ENCODE assay signal across 8 mouse cellular contexts in the genomic region with DNA sequence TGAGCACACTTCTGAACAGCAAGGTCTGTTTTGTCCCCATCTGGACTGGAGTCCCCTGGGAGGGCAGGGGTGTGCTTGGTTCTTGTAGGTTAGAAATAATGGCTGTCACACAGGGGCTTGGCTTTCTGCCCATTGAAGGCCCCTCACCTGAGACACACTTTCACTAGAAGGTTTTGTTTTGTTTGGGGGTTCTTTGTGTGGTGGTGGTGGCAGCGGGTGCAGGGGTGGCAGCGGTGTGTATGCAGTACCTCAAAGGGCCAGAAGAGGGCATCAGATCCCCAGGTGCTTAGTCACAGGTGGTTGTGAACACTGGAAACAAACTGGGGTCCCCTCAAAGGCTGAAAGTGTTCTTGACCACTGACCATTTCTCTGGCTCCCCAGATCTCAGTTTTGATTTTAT. TPM values are rescaled to one million over a fixed set of nuclear protein-coding genes. Genes with fewer than 3 reads are reported as not detected.
DNase-seq lines count a peak whose midpoint lies in the region; ATAC-seq and TF ChIP-seq lines count a peak whose summit lies in the region.
"Had no signal": no experiment of that assay in that cellular context is flagged by ENCODE, and none has a peak within 500 bp of the region (broad histone marks: within the 10 kb centered on the region; RNA-seq: fewer than 3 reads in every experiment).

No protein-coding gene starts in this region.

- ATAC-seq in monocyte, adult 5-6 weeks (replicated peaks; ENCODE audit: insufficient number of reproducible peaks, low FRiP score, low TSS enrichment, poor library complexity, severe bottlenecking), result 0 out of 2 replicates have a peak, but pooled peaks have one; percentile 40

- in situ Hi-C loops in ES-E14 (cut with MboI; ENCODE audit: low sequenced_read_pairs in 2 of 2, unreplicated experiment in 2 of 2), result loop anchor here in 1 of 2 experiments (5.0 to 10.0 kb wide), 2 partner anchors 69 to 167 kb away; no protein-coding TSS in a partner anchor

- no peaks in the 10 kb centered on the region for H3K36me3 ChIP-seq in ES-E14 (ENCODE audit: control insufficient read depth, insufficient read depth, low read length, poor library complexity, severe bottlenecking)

- no peaks in the 10 kb centered on the region for H3K9me3 ChIP-seq in ES-E14 (ENCODE audit: control insufficient read depth, insufficient read depth, low read depth, low read length)

- H3K9ac ChIP-seq in ES-E14 (ENCODE audit: insufficient read depth, low read depth, low read length, poor library complexity, severe bottlenecking), result no peak overlapping the region

- peak; percentile 82 for TF ChIP-seq CTCF in layer of hippocampus, adult 2 months (conservative IDR thresholded peaks at IDR 0.05)
- peak; percentile 68 for TF ChIP-seq CTCF in brain, embryonic 14.5 days (IDR thresholded peaks at IDR 0.05; ENCODE audit: borderline replicate concordance, extremely low read depth, insufficient read depth, insufficient read length)

- H3K27ac ChIP-seq in layer of hippocampus, adult 2 months, result no peak overlapping the region
- no peak overlapping the region for H3K27ac ChIP-seq in ES-E14 (ENCODE audit: insufficient read depth, low read depth, low read length, poor library complexity, severe bottlenecking)
- H3K27ac ChIP-seq: macrophage had no signal

- H3K4me3 ChIP-seq in layer of hippocampus, adult 2 months, result no peak overlapping the region
- H3K4me3 ChIP-seq in ES-E14 (ENCODE audit: insufficient read depth in 1 of 2, low read depth in 1 of 2, low read length in 2 of 2, poor library complexity in 1 of 2, severe bottlenecking in 1 of 2), result no peak overlapping the region

- no peak for TF ChIP-seq POLR2A in brain, embryonic 14.5 days (IDR thresholded peaks at IDR 0.05; ENCODE audit: borderline replicate concordance, extremely low read depth, insufficient read depth, insufficient read length, poor library complexity, severe bottlenecking)

- no peak for DNase-seq in layer of hippocampus, adult 2 months (ENCODE audit: low spot score in 2 of 2)
- no peak for DNase-seq in layer of hippocampus, adult 8-10 months (ENCODE audit: low spot score in 2 of 2)
- DNase-seq in ES-E14 (ENCODE audit: low read depth, low spot score), result no peak
- DNase-seq in brain, embryonic 14.5 days (ENCODE audit: low read depth), result no peak
- DNase-seq in urinary bladder, postnatal 25 days (ENCODE audit: low spot score), result no peak
- no peak for DNase-seq in gastrocnemius, adult 8-10 months (ENCODE audit: low spot score in 2 of 2)

- H3K4me1 ChIP-seq in ES-E14 (ENCODE audit: control insufficient read depth in 2 of 2, insufficient read depth in 2 of 2, low read length in 2 of 2, poor library complexity in 1 of 2), result peaks cover 0 to 12% of the 10 kb centered on the region in 2 experiments; a peak in 2 of 4 replicates

TF ChIP-seq in ES-E14, 5 proteins besides CTCF, POLR2A, EP300 and RAD21:
- TF ChIP-seq MAFK (IDR thresholded peaks at IDR 0.05; ENCODE audit: insufficient read depth, low read depth, low read length) (no peak), CHD2 (IDR thresholded peaks at IDR 0.05; ENCODE audit: low read depth, low read length) (no peak), HCFC1 (IDR thresholded peaks at IDR 0.05; ENCODE audit: borderline replicate concordance, insufficient read depth, low read length) (no peak), ZNF384 (IDR thresholded peaks at IDR 0.05; ENCODE audit: low read depth, low read length) (no peak), ZC3H11A (IDR thresholded peaks at IDR 0.05; ENCODE audit: borderline replicate concordance, low read depth, low read length) (peak; percentile 67; the same call in 1 of the 2 replicates)

RNA-seq across cellular contexts. Expression of a gene that starts 11.3 kb away (rescaled TPM):
- 1 to 10 TPM; 2.9 to 3.8 TPM for total RNA-seq in layer of hippocampus, adult 2 months (2021)
- total RNA-seq in layer of hippocampus, adult 8-10 months (2022), result 1 to 10 TPM; 2.2 to 4.2 (median 2.6) TPM
- total RNA-seq in ES-E14 (2012; rRNA removed), result 0.27 and 0.37 TPM in 2 replicates
- polyA plus RNA-seq in brain, embryonic 14.5 days (2012; rRNA removed), result 1.8 and 2.3 TPM in 2 replicates
- total RNA-seq in monocyte, adult 5-6 weeks (2017), result 0.29 TPM in 1 of 3 replicates, not detected in the others
- under 1 TPM; 0.27 to 0.88 (median 0.63) TPM for total RNA-seq in gastrocnemius, adult 8-10 months (2022)

RNA-seq across cellular contexts. Expression of a gene that starts 14.7 kb away (rescaled TPM):
- total RNA-seq in layer of hippocampus, adult 2 months (2021), result 1 to 10 TPM; 7.8 to 9.1 TPM
- 10 to 100 TPM in 1 of 4 experiments, 1 to 10 TPM in 3; 6.6 to 11.3 (median 8.2) TPM for total RNA-seq in layer of hippocampus, adult 8-10 months (2022)
- total RNA-seq in ES-E14 (2012; rRNA removed), result 1.7 and 3.9 TPM in 2 replicates
- 2.1 and 2.3 TPM in 2 replicates for polyA plus RNA-seq in brain, embryonic 14.5 days (2012; rRNA removed)
- not detected in 3 replicates for total RNA-seq in monocyte, adult 5-6 weeks (2017)
- total RNA-seq in gastrocnemius, adult 8-10 months (2022), result under 1 TPM in 2 of 4 experiments, not detected in 2; 0.17 to 0.31 TPM

RNA-seq across cellular contexts. Expression of a gene that starts 22.4 kb away (rescaled TPM):
- 10 to 100 TPM; 14.8 to 15.9 TPM for total RNA-seq in layer of hippocampus, adult 2 months (2021)
- 10 to 100 TPM; 12.0 to 14.0 (median 13.1) TPM for total RNA-seq in layer of hippocampus, adult 8-10 months (2022)
- total RNA-seq in ES-E14 (2012; rRNA removed), result 9.5 and 10.8 TPM in 2 replicates
- 7.3 and 8.7 TPM in 2 replicates for polyA plus RNA-seq in brain, embryonic 14.5 days (2012; rRNA removed)
- 2.2 to 5.5 TPM (median 2.5 TPM) in 3 replicates for total RNA-seq in monocyte, adult 5-6 weeks (2017)
- total RNA-seq in gastrocnemius, adult 8-10 months (2022), result 1 to 10 TPM; 2.4 to 3.0 (median 2.7) TPM

RNA-seq across cellular contexts. Expression of a gene that starts 24.5 kb away (rescaled TPM):
- total RNA-seq in layer of hippocampus, adult 2 months (2021), result 1 to 10 TPM; 8.5 to 9.2 TPM
- total RNA-seq in layer of hippocampus, adult 8-10 months (2022), result 10 to 100 TPM in 1 of 4 experiments, 1 to 10 TPM in 3; 6.5 to 12.3 (median 8.3) TPM
- total RNA-seq in ES-E14 (2012; rRNA removed), result 1.4 and 2.5 TPM in 2 replicates
- polyA plus RNA-seq in brain, embryonic 14.5 days (2012; rRNA removed), result 5.2 and 6.7 TPM in 2 replicates
- total RNA-seq in monocyte, adult 5-6 weeks (2017), result 1.9 TPM in 1 of 3 replicates, not detected in the others
- not detected for total RNA-seq in gastrocnemius, adult 8-10 months (2022)

RNA-seq across cellular contexts. Expression of a gene that starts 24.6 kb away (rescaled TPM):
- total RNA-seq in layer of hippocampus, adult 2 months (2021), result 100 to 1,000 TPM; 106 to 111 TPM
- total RNA-seq in layer of hippocampus, adult 8-10 months (2022), result 100 to 1,000 TPM in 3 of 4 experiments, 10 to 100 TPM in 1; 98.6 to 109 (median 104) TPM
- total RNA-seq in ES-E14 (2012; rRNA removed), result 234 and 379 TPM in 2 replicates
- polyA plus RNA-seq in brain, embryonic 14.5 days (2012; rRNA removed), result 121 and 126 TPM in 2 replicates
- 49.4 to 96.0 TPM (median 60.8 TPM) in 3 replicates for total RNA-seq in monocyte, adult 5-6 weeks (2017)
- total RNA-seq in gastrocnemius, adult 8-10 months (2022), result 10 to 100 TPM; 25.3 to 27.8 (median 26.4) TPM
